ENCODE assay signal across 23 mouse cellular contexts in the genomic region with DNA sequence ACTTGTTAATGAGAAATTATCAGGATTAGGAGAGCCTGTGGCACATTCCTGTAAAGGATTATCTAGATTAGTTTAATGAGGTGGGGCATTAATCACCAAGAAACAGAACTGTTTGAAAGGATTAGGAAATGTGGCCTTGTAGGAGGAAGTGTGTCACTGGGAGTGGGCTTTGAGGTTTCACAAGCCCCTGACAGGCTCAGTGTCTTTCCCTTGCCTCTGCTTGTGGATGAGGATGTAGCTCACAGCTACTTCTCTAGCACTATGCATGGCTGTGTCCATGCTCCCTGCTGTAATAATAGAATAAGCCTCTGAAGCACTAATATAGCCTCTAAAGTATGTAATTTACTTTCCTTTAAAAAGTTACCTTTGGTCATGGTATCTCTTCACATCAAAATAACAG.
"Had no signal": no experiment of that assay in that cellular context is flagged by ENCODE, and none has a peak within 500 bp of the region (broad histone marks: within the 10 kb centered on the region; RNA-seq: fewer than 3 reads in every experiment).

No protein-coding gene starts in this region.

- H3K9ac ChIP-seq: heart, embryonic 13.5 days; heart, embryonic 15.5 days; hindbrain, embryonic 14.5 days; limb, embryonic 13.5 days; limb, embryonic 15.5 days; liver, embryonic 12.5 days had no signal

- H3K4me1 ChIP-seq: heart, embryonic 13.5 days; heart, embryonic 15.5 days; limb, embryonic 13.5 days; limb, embryonic 15.5 days; liver, embryonic 12.5 days had no signal

- H3K27ac ChIP-seq: heart, adult 2 months; heart, embryonic 13.5 days; heart, embryonic 15.5 days; hindbrain, embryonic 14.5 days; hindbrain, postnatal 0 days; limb, embryonic 13.5 days; limb, embryonic 15.5 days; liver, embryonic 12.5 days had no signal

- ATAC-seq: hindbrain, postnatal 0 days; intestine, embryonic 16.5 days; liver, embryonic 12.5 days had no signal

- H3K4me3 ChIP-seq: heart, adult 2 months; heart, embryonic 13.5 days; heart, embryonic 15.5 days; limb, embryonic 13.5 days; limb, embryonic 15.5 days; liver, embryonic 12.5 days had no signal

- H3K27me3 ChIP-seq: heart, embryonic 13.5 days; heart, embryonic 15.5 days; limb, embryonic 13.5 days; limb, embryonic 15.5 days; liver, embryonic 12.5 days had no signal

- DNase-seq: gastrocnemius, postnatal 10 days; gastrocnemius, postnatal 25 days; heart, adult 11 months; heart, adult 2 months; heart, postnatal 14 days; heart, postnatal 36 days; kidney, adult 11 months; kidney, adult 2 months; kidney, adult 9 months; kidney, postnatal 10 days; kidney, postnatal 36 days; layer of hippocampus, adult 9-11 months; layer of hippocampus, postnatal 36 days; left cerebral cortex, postnatal 4 days had no signal

- H3K9me3 ChIP-seq: heart, embryonic 13.5 days; heart, embryonic 15.5 days; limb, embryonic 13.5 days; limb, embryonic 15.5 days; liver, embryonic 12.5 days had no signal

- H3K4me2 ChIP-seq: heart, embryonic 11.5 days; heart, embryonic 13.5 days; heart, embryonic 15.5 days; hindbrain, embryonic 14.5 days; limb, embryonic 13.5 days; limb, embryonic 15.5 days; liver, embryonic 12.5 days had no signal
